Mouse (Mus musculus) midbrain, postnatal 0 days (tissue): ENCODE data around the gene Egfem1. TPM values are rescaled to one million over a fixed set of nuclear protein-coding genes. Genes with fewer than 3 reads are reported as not detected.

Experiments
- ATAC-seq: fragments of 200-750 bp; cut with Nextera tagmentation; 2 replicates; pipeline ENCODE4 v1.8.0; 2017; ENCODE audit warnings: moderate number of reproducible peaks, mild to moderate bottlenecking, moderate TSS enrichment, moderate library complexity; ENCODE audit not compliant: low FRiP score
- DNase-seq: peaks from one replicate; pipeline ENCODE4 v3.0.0-alpha.2; 2015; ENCODE audit warnings: low spot score
- H3K27ac ChIP-seq: fragments of 300-500 bp; sonication (generic); 2 replicates; pipeline ENCODE4 v1.5.1; 2014; ENCODE audit warnings: low read depth, mild to moderate bottlenecking, low read length, mixed read lengths
- H3K27me3 ChIP-seq: fragments of 300-500 bp; sonication (generic); 2 replicates; pipeline ENCODE4 v1.6.1; 2014; ENCODE audit warnings: low read length, control low read depth, mixed read lengths; ENCODE audit not compliant: insufficient read depth
- H3K36me3 ChIP-seq: fragments of 300-500 bp; sonication (generic); 2 replicates; pipeline ENCODE4 v1.6.1; 2014; ENCODE audit warnings: low read length, control low read depth, mixed read lengths; ENCODE audit not compliant: insufficient read depth
- H3K4me1 ChIP-seq: fragments of 300-500 bp; sonication (generic); 2 replicates; pipeline ENCODE4 v1.6.1; 2014; ENCODE audit warnings: mild to moderate bottlenecking, control low read depth, antibody characterized with exemption, low read length, mixed read lengths; ENCODE audit not compliant: insufficient read depth
- H3K4me2 ChIP-seq: fragments of 300-500 bp; sonication (generic); 2 replicates; pipeline ENCODE4 v1.6.1; 2014; ENCODE audit warnings: low read depth, mild to moderate bottlenecking, low read length, mixed read lengths; ENCODE audit not compliant: poor library complexity, severe bottlenecking
- H3K4me3 ChIP-seq: fragments of 300-500 bp; sonication (generic); 2 replicates; pipeline ENCODE4 v1.5.1; 2014; ENCODE audit warnings: low read depth, mild to moderate bottlenecking, low read length, moderate library complexity
- H3K9ac ChIP-seq: fragments of 300-500 bp; sonication (generic); replicated peaks from 2 replicates; pipeline ENCODE4 v1.6.1; 2014; ENCODE audit warnings: mild to moderate bottlenecking, low read length, moderate library complexity, mixed read lengths; ENCODE audit not compliant: poor library complexity, severe bottlenecking
- H3K9me3 ChIP-seq: fragments of 300-500 bp; sonication (generic); 2 replicates; pipeline ENCODE4 v1.6.1; 2016; ENCODE audit warnings: low read length, control low read depth
- CTCF ChIP-seq: IDR thresholded peaks from 2 replicates; pipeline ENCODE4 v1.5.1; 2016; ENCODE audit warnings: antibody characterized with exemption, mild to moderate bottlenecking
- WGBS: fragments of 180-500 bp; shearing (Covaris S2); extraction: QIAGEN DNeasy Blood & Tissue Kit; methylation state at CpG from one replicate; pipeline ENCODE4 v1.1.7; 2014; 5-methylcytosine and 5-hydroxymethylcytosine counted together
- polyA plus RNA-seq: library from polyadenylated mRNA; unstranded; fragments of >200 nt; fragmentation: Nextera tagmentation; extraction: Ambion mirVana; gene quantifications from 2 replicates; pipeline ENCODE4 v1.2.1, GENCODE M21; 2015
- total RNA-seq: library from RNA; depleted of rRNA; stranded (reverse); fragments of >200 nt; gene quantifications from 2 replicates; pipeline ENCODE4 v1.2.3, GENCODE M21; 2014

Gene Egfem1
- total and polyA plus RNA-seq, 2 experiments from 2014 or later: 5.2 to 12.5 TPM

DNA sequence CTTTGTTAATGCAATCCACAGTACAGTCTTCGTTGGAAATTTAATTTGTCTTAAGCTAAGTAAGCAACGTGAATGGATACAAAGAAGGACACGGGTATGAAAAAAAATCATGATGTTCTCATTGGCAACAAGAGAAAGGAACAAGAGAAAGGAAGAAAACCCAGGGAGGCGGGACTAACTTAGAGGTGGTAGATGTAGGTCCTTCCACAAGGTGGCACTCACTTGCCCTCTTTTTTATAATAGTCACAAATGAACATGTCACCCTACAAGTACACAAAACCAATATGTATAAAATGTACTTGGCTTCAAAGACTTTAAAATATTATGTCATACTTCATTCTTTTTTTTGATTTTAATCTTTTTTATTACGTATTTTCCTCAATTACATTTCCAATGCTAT is 288.7 kb downstream of the Egfem1 start:
- no peaks in the 10 kb centered on the region for H3K27me3 ChIP-seq
- ATAC-seq (no peak), DNase-seq (no peak)
- 0 out of 2 replicates have a peak, but pooled peaks have one; percentile 12 for TF ChIP-seq CTCF
- WGBS: 73% methylated on average over 5 of the region's 5 CpGs
- H3K9me3 ChIP-seq: no peaks in the 10 kb centered on the region
- H3K27ac ChIP-seq: no peak overlapping the region
- H3K4me1 ChIP-seq: no peaks in the 10 kb centered on the region
- H3K4me3 ChIP-seq: no peak overlapping the region
- no peaks in the 10 kb centered on the region for H3K36me3 ChIP-seq
- no peak overlapping the region for H3K9ac ChIP-seq
- H3K4me2 ChIP-seq: no peak overlapping the region

DNA sequence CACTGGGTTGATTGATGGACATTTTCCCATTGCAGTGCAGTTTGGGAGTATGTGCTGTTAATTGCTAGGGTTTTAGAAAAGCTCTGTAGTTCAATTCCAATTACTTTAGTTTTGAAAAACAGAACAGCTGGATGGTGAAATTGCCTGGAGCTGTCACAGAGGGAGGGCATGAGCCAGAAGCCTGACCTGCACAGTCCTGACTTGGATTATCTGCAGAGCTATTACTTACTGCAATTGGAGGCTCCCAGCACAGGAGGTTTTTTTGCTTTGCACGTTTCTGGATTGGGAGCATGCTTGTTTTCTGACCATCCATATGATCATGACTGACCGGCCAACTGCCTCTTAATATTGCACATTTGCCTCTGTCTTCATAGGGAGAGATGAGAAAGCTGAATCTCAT is 299.4 kb downstream of the Egfem1 start:
- TF ChIP-seq CTCF: no peak
- Histone ChIP-seq H3K36me3 (no peaks in the 10 kb centered on the region), H3K9ac (no peak overlapping the region), H3K9me3 (no peaks in the 10 kb centered on the region), H3K27ac (no peak overlapping the region), H3K4me3 (no peak overlapping the region), H3K4me1 (no peaks in the 10 kb centered on the region), H3K27me3 (no peaks in the 10 kb centered on the region), H3K4me2 (no peak overlapping the region)
- ATAC-seq: no peak
- DNase-seq: no peak
- 59% methylated on average over 2 of the region's 2 CpGs for WGBS

DNA sequence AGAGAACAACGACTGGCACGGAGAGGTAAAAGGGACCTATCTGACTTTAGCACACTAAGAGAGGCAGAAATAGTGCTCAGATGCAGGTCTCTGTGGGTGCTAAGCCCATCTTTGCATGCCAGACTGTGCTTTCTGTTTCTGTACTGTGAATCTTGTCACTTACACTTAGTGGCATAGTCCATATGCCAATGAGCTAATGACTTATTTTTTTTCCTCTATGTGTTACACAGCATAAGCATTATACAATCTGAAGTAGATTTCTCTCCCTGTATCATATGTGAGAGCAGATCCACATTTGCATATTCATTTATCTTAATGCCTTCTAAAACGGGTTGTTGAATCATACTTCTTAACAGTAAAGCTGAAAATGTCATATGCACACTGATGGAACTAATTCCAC is 317.2 kb downstream of the Egfem1 start:
- 81% methylated on average over 3 of the region's 3 CpGs for WGBS
- H3K27me3 ChIP-seq: no peaks in the 10 kb centered on the region
- no peak for TF ChIP-seq CTCF
- no peak for DNase-seq
- H3K4me2 ChIP-seq: no peak overlapping the region
- H3K9me3 ChIP-seq: no peaks in the 10 kb centered on the region
- no peak overlapping the region for H3K9ac ChIP-seq
- H3K4me1 ChIP-seq: no peaks in the 10 kb centered on the region
- H3K36me3 ChIP-seq: no peaks in the 10 kb centered on the region
- no peak overlapping the region for H3K4me3 ChIP-seq
- no peak overlapping the region for H3K27ac ChIP-seq
- ATAC-seq: no peak

DNA sequence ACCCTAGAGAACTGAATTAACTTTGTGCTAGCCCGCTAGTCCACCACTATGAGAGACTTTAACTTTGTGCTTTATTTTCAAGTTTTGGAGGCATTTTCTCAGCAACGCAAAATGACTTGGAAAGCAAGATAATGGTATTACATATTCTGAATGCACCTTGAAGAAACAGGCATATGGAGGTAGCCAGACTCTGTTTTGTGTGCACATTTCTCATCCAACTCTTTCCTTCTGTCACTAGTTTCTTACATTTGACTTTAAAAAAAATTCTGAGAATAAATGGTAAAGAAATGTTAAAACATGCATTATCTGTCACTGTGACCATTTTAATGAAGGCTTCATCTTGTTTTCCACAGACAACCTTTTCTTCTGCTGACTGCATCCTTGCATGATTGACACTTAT is 339.8 kb downstream of the Egfem1 start:
- ATAC-seq (no peak), DNase-seq (no peak)
- TF ChIP-seq CTCF: no peak
- H3K27me3 ChIP-seq: no peaks in the 10 kb centered on the region
- H3K27ac ChIP-seq: no peak overlapping the region
- H3K9me3 ChIP-seq: no peaks in the 10 kb centered on the region
- H3K4me3 ChIP-seq: no peak overlapping the region
- H3K4me2 ChIP-seq: no peak overlapping the region
- no peaks in the 10 kb centered on the region for H3K4me1 ChIP-seq
- 88% methylated on average over 2 of the region's 2 CpGs for WGBS
- H3K36me3 ChIP-seq: no peaks in the 10 kb centered on the region
- no peak overlapping the region for H3K9ac ChIP-seq

- DNase-seq (peak; percentile 35), ATAC-seq (no peak)
- Histone ChIP-seq H3K4me3 (no peak overlapping the region), H3K27me3 (no peaks in the 10 kb centered on the region), H3K9ac (no peak overlapping the region), H3K36me3 (no peaks in the 10 kb centered on the region), H3K27ac (no peak overlapping the region), H3K4me2 (0 out of 2 replicates have a peak overlapping the region, but pooled peaks have one; percentile 0), H3K9me3 (no peaks in the 10 kb centered on the region), H3K4me1 (no peaks in the 10 kb centered on the region)
- 14% methylated on average over 10 of the region's 10 CpGs for WGBS
- TF ChIP-seq CTCF: no peak
Measured at GRCm38 (mm10) chr3:29432109-29433091, 350.6 kb downstream of the Egfem1 start.

DNA sequence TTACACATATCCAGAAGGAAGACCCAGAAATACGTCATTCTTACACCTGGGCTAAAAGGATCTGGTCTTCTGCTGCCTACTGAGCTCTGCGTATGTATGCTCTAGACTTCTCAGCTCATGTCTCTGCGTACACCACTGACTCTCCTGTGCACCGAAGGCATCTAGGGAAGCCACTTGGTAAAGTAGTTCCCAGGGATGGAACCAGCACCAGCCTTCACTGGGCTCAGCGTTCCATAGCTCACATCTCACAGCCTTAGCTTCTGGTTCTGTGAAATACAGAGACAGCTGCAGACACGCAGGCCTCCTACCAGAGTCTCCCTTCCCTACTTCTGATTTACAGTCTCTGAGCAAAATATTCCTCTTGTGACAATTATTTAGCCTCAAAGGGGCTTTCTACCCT is 361.2 kb downstream of the Egfem1 start:
- DNase-seq (no peak), ATAC-seq (no peak)
- Histone ChIP-seq H3K27me3 (no peaks in the 10 kb centered on the region), H3K4me2 (no peak overlapping the region), H3K4me3 (no peak overlapping the region), H3K27ac (no peak overlapping the region), H3K9ac (no peak overlapping the region), H3K4me1 (no peaks in the 10 kb centered on the region), H3K9me3 (no peaks in the 10 kb centered on the region), H3K36me3 (no peaks in the 10 kb centered on the region)
- WGBS: 85% methylated on average over 6 of the region's 6 CpGs
- no peak for TF ChIP-seq CTCF
